22 mouse cellular contexts compared by ENCODE assay signal in the genomic region with DNA sequence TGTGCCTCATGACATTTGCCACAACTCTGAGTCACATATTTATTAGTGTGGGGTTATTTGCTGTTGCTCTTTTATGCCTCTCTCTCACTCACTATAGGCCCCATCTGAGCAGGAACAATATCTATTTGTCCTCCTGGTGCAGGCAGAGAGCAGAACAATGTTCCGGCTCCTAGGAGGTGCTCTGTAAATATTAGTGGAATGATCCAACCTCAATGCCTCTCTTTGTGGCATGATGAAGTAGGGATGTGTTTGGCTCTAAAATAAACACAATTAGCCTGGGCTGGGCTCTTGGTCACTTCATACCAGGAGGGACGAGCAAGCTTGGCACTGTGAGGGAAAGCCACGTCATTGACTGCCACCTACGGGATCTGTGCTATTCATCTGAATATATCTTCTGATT.
DNase-seq lines count a peak whose midpoint lies in the region; ATAC-seq lines count a peak whose summit lies in the region.
"Had no signal": no experiment of that assay in that cellular context is flagged by ENCODE, and none has a peak within 500 bp of the region (broad histone marks: within the 10 kb centered on the region; RNA-seq: fewer than 3 reads in every experiment).

No protein-coding gene starts in this region.

- peak; percentile 28; the same call in 1 of the 2 replicates for ATAC-seq in lung, embryonic 16.5 days (ENCODE audit: low read depth)
- ATAC-seq in intestine, embryonic 14.5 days (replicated peaks; ENCODE audit: low FRiP score, low TSS enrichment, low read depth) = 0 out of 2 replicates have a peak, but pooled peaks have one; percentile 23
- ATAC-seq in stomach, embryonic 15.5 days (ENCODE audit: insufficient read depth, low FRiP score, low read depth) = peak; percentile 77
- ATAC-seq: activated CD4-positive, CD25-positive, alpha-beta regulatory T cell, adult 4 months; forebrain, embryonic 14.5 days; inflammation-experienced regulatory T-cells, adult 6 months had no signal

- no peak overlapping the region for H3K27ac ChIP-seq in lung, embryonic 16.5 days (ENCODE audit: low read length)
- no peak overlapping the region for H3K27ac ChIP-seq in intestine, embryonic 14.5 days (ENCODE audit: low read depth)
- peak overlapping the region; percentile 19; the same call in 1 of the 2 replicates for H3K27ac ChIP-seq in stomach, embryonic 15.5 days
- H3K27ac ChIP-seq: embryonic facial prominence, embryonic 15.5 days had no signal

- no peak overlapping the region for H3K4me3 ChIP-seq in lung, embryonic 16.5 days (ENCODE audit: low read length)
- no peak overlapping the region for H3K4me3 ChIP-seq in intestine, embryonic 14.5 days (ENCODE audit: low read depth, low read length)
- H3K4me3 ChIP-seq in stomach, embryonic 15.5 days (replicated peaks) = no peak overlapping the region
- H3K4me3 ChIP-seq: embryonic facial prominence, embryonic 15.5 days; heart, embryonic 12.5 days; hindbrain, embryonic 10.5 days; limb, embryonic 12.5 days had no signal

- H3K4me1 ChIP-seq in lung, embryonic 16.5 days (replicated peaks; ENCODE audit: control insufficient read depth, insufficient read depth, low read length) = no peaks in the 10 kb centered on the region
- no peaks in the 10 kb centered on the region for H3K4me1 ChIP-seq in intestine, embryonic 14.5 days (replicated peaks; ENCODE audit: control insufficient read depth, insufficient read depth, low read length)
- no peaks in the 10 kb centered on the region for H3K4me1 ChIP-seq in stomach, embryonic 15.5 days
- H3K4me1 ChIP-seq: embryonic facial prominence, embryonic 15.5 days; heart, embryonic 12.5 days had no signal

- H3K27me3 ChIP-seq in lung, embryonic 16.5 days (ENCODE audit: control insufficient read depth, insufficient read depth, low read depth, low read length) = no peaks in the 10 kb centered on the region
- H3K27me3 ChIP-seq in intestine, embryonic 14.5 days (replicated peaks; ENCODE audit: control insufficient read depth, insufficient read depth, low read length) = no peaks in the 10 kb centered on the region
- no peaks in the 10 kb centered on the region for H3K27me3 ChIP-seq in stomach, embryonic 15.5 days (replicated peaks)
- H3K27me3 ChIP-seq: embryonic facial prominence, embryonic 15.5 days; heart, embryonic 12.5 days; limb, embryonic 12.5 days had no signal

- DNase-seq in lung, postnatal 14 days = no peak
- DNase-seq in brain, adult 2 months (ENCODE audit: low read depth, low spot score) = peak; percentile 28
- DNase-seq in intestine, embryonic 14.5 days (ENCODE audit: low spot score) = no peak
- DNase-seq in spleen, postnatal 4 days (ENCODE audit: low spot score in 2 of 2) = no peak
- no peak for DNase-seq in adrenal gland, postnatal 10 days
- DNase-seq: adrenal gland, adult 8-10 months; cerebellum, adult 9-11 months; gastrocnemius, postnatal 10 days; heart, postnatal 10 days; right cerebral cortex, adult 18-20 months; right cerebral cortex, postnatal 4 days; thymus, postnatal 14 days had no signal

- no peak overlapping the region for H3K4me2 ChIP-seq in lung, embryonic 16.5 days (ENCODE audit: low read depth, low read length)
- no peak overlapping the region for H3K4me2 ChIP-seq in intestine, embryonic 14.5 days (ENCODE audit: low read length)
- H3K4me2 ChIP-seq in stomach, embryonic 15.5 days = no peak overlapping the region
- H3K4me2 ChIP-seq: embryonic facial prominence, embryonic 15.5 days; heart, embryonic 12.5 days; limb, embryonic 12.5 days; liver, embryonic 11.5 days had no signal

- no peaks in the 10 kb centered on the region for H3K36me3 ChIP-seq in lung, embryonic 16.5 days (ENCODE audit: control insufficient read depth, insufficient read depth, low read length)
- no peaks in the 10 kb centered on the region for H3K36me3 ChIP-seq in intestine, embryonic 14.5 days (ENCODE audit: control insufficient read depth, insufficient read depth, low read length)
- H3K36me3 ChIP-seq in stomach, embryonic 15.5 days = no peaks in the 10 kb centered on the region
- H3K36me3 ChIP-seq: embryonic facial prominence, embryonic 15.5 days; heart, embryonic 12.5 days; hindbrain, embryonic 10.5 days; limb, embryonic 12.5 days had no signal

- H3K9ac ChIP-seq in lung, embryonic 16.5 days (ENCODE audit: low read length) = no peak overlapping the region
- no peak overlapping the region for H3K9ac ChIP-seq in intestine, embryonic 14.5 days (ENCODE audit: low read length)
- H3K9ac ChIP-seq in stomach, embryonic 15.5 days = no peak overlapping the region
- H3K9ac ChIP-seq: embryonic facial prominence, embryonic 15.5 days; heart, embryonic 12.5 days; limb, embryonic 12.5 days had no signal

- 44% methylated on average over 4 of the region's 4 CpGs for WGBS in lung, embryonic 16.5 days
- 60% methylated on average over 4 of the region's 4 CpGs for WGBS in intestine, embryonic 14.5 days
- 46% methylated on average over 4 of the region's 4 CpGs for WGBS in stomach, embryonic 15.5 days

- H3K9me3 ChIP-seq in lung, embryonic 16.5 days (ENCODE audit: control insufficient read depth, low read length) = no peaks in the 10 kb centered on the region
- H3K9me3 ChIP-seq in intestine, embryonic 14.5 days (ENCODE audit: control insufficient read depth, low read length) = no peaks in the 10 kb centered on the region
- no peaks in the 10 kb centered on the region for H3K9me3 ChIP-seq in stomach, embryonic 15.5 days
- H3K9me3 ChIP-seq: embryonic facial prominence, embryonic 15.5 days; heart, embryonic 12.5 days had no signal

Comparison
In these comparisons a context has a peak if more than half of its experiments do, and no peak if none do; other contexts are left out.
1. ATAC-seq: peak in every context shown above with its lines; median percentile 77 in stomach, embryonic 15.5 days; 28 in lung, embryonic 16.5 days; 23 in intestine, embryonic 14.5 days.